Mouse (Mus musculus): ENCODE measurements around the gene Cers2.

DNA sequence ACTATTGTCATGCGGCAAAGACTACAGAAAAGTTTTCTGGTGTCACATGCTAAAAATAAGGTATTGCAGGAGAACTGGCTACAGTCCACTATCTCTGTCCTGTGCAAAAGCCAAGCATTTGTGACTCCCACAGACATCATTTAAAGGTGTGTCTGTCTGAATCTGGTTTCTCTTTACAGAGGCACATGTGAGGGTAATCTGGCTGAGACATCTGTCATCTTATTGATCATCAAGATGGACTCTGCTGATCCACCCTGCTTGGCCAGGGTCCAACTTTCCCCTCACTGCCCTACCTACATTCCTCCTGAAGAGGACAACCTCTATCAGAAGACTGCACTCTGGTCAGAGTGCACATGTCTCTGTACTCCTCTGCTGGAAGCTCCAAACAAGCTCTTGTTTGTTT is 37.4 kb upstream of the Cers2 start:
- TF ChIP-seq EP300 (IDR thresholded peaks at IDR 0.05; ENCODE audit: low read depth) (no peak), CTCF (IDR thresholded peaks at IDR 0.05; ENCODE audit: low read depth) (no peak)
